Mouse (Mus musculus) erythroid progenitor cell, adult 5-6 weeks (primary cell): ENCODE data around the gene Ube2cbp. TPM values are rescaled to one million over a fixed set of nuclear protein-coding genes. Genes with fewer than 3 reads are reported as not detected.

Source experiments
- ATAC-seq: replicated peaks from 2 replicates; pipeline ENCODE4 v1.8.0; 2016; ENCODE audit warnings: moderate number of reproducible peaks, mild to moderate bottlenecking, moderate TSS enrichment, inconsistent platforms; ENCODE audit not compliant: poor library complexity, low FRiP score, severe bottlenecking
- total RNA-seq, 2 experiments: library from RNA; stranded (forward) in 1 of 2; stranded (reverse) in 1 of 2; fragments of 150-400 nt in 1 of 2; fragments of 186-747, 209-891 nt in 1 of 2; gene quantifications; 2 replicates each; pipeline versions ENCODE4 v1.2.3 to v1.2.4; 2015 to 2017; ENCODE audit warnings: low replicate concordance in 2 of 2

The Ube2cbp gene
- total RNA-seq, 2 experiments from 2014 or later = 3.4 TPM; not detected in 1

DNA sequence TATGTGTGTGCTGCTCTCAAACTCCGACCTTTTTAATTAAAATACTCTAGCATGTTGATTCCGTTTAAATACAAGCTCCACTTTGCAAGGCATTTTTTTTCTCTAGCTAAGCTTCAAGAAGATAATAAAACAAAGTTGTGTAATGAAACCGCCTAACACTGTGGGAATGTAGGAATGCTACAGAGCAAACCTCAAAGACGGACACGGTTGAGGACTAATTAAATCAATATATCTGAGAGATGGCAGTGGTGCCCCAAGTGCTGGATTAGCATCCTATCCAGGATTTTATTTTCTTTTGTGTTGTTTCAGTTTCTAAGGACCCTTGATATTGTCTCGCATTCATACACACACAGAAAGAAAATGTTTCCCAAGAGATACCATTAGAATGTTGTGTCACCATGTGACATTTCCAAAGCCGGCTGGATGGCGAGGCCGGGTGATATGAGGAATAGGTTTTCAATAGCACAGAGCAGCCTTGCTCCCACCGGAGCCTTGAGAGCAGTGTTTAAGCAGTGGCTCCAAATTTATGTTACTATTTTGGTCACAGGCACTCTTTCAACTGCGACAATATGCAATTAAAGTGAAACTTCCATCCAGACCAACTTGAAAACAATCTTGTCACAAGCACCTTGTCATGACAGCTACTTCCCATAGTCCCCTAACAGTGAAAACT lies 26.3 kb downstream of the Ube2cbp start:
- ATAC-seq = no peak

DNA sequence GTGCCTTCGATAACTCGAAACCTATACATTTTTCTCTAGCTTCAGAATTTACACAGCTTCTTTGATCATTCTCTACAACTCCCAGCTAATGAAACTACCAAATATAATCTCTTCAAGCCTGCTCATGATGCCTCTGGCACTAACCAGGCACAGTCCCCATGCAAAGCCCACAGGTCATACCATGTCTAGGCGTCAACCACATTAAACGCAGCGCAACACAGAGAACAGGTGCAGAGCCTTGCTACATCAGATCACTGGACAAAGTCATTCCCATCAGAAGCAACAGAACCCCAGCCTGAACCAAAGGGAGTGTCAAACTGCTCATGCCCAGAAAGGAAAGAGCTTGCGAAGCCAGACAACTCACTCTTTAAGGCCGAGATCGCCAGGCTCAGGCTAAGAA lies 28.1 kb downstream of the Ube2cbp start:
- ATAC-seq = no peak

DNA sequence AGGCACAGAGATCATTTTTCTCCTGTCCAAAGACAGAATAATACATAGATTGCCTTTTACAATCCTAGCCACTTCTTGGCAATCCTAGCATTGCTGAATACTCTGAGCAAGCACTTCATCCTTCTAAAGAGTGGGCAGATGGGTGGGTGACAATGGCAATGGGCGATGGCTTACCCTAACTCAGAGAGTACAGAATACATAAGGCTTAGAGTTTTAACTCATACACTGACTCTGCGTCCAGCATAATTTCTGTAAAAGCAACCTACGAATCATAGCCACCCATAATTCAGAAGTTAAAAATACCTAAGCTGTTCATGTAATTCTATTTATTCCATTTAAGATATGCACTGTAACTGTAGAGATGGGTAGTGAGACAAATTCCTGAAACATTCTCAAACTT lies 29.2 kb downstream of the Ube2cbp start:
- ATAC-seq = no peak

DNA sequence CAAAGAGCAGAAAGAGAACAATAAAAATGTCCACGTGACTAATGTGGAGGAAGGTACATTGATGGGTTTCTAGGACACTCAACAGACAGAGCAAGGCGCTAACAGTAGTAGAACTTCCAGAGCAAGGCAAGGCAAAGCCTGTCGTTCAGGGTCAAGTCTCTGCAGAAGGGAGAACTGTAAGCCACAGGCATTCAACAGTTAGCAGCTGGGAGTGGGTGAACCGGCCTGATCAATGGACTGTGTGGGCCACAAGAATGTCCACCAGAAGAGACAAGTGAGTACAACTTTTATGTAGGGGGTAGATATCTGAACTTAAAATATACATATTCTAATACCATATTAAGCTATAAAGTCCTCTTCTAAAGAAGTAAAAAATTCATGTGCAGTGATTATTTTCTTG lies 41.4 kb downstream of the Ube2cbp start:
- no peak for ATAC-seq

DNA sequence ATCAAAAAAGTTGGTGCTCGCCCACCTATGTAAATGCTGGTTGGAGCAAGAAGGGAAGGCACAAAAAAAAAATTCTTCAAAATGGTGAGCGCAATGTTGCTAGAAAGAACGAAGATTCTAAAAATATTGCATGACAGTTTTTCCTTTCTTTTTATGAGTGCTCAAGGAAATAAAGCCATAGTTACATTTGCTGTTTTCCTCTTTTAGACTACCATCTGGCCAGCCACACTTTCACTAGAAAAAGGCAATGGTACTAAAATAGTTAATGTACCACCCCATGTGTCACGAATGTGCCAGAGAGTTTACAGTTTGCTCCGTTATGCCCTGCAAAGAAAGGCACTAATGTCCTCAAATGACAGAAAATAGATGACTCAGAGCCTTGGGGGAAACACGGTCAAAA lies 45.4 kb downstream of the Ube2cbp start:
- no peak for ATAC-seq

DNA sequence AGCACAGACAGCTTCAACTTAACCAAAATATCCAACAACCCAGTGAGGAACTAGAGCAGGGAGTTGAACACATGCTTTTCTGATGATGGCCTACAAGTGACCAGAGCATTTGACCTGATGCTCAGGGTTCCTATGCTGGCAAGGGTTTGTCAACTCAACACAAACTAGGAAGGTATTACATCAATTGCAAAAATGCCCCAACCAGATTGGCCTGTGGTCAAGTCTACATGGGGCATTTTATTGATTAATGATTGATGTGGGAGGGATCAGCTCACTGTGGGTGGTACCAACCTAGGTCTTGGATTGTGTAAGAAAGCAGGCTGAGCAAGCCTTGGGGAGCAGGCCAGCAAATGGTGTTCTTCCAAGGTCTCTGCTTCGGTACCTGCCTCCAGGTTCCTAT lies 46.8 kb downstream of the Ube2cbp start:
- no peak for ATAC-seq

DNA sequence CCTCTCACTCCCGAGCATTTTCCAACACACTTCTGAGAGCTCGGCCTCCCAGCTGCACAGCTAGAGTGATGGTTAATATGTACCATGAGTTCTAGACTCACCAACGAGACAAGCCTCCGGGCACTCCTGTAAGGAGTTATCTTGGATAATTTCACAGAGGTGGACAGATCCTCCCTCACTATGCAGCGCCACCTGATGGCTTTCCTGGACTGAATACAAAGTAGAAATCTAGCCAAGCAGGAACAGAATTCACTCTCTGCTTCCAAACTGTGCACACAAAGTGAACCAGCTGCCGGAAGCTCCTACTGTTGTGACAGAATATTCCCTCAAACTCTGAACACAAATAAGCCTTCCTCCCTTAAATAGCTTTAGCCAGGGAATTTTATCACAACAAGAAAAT lies 69.0 kb downstream of the Ube2cbp start:
- ATAC-seq = no peak

DNA sequence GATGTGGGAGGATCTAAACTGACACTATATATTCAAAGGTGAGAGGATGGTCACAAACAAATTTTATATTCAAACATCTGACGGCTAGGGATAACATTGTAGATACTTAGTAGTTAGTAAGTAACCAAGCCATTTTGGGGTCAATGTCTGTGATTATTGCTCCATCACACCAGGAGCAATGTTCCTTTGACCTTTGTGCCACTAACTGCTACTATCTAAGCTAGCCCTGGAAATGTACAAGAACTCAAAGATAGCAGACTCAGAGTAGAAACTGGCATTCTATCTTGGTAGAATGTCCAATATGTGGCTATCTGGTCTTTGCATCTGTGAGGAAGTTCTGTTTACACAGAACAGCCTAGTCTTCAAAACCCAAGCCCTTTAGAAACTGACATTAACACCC lies 69.7 kb downstream of the Ube2cbp start:
- ATAC-seq = no peak

DNA sequence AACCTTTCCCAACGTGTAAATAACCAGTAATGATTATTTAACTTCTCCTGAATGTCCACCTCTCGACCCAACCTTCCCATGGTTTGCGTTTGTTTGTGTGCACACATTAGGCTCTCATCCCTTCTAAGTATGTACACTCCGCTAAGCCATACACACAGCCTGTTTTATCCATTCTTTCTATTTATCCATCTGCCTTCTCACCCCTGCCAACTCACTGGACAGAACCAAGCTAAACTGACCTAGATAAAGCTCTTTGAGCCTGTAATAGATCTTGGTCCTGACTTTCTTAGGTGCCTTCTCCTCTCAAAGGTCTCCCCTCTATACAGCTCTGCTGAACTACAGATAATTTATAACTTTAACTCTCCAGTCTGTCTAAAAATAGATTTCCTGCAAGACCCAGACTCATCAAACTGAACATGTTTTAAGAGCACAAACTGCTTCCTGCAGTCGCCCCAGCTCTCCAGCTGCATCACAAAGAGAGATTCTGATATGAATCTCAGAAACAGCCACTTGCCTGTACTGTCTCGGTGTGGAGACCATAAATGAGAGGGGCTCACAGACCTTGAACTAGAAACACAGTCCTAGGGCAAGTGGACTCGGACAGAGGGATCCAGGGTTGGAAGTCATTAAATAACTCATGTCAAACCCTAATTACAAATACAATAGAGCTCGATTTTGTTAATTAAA lies 71.0 kb downstream of the Ube2cbp start:
- ATAC-seq = no peak

DNA sequence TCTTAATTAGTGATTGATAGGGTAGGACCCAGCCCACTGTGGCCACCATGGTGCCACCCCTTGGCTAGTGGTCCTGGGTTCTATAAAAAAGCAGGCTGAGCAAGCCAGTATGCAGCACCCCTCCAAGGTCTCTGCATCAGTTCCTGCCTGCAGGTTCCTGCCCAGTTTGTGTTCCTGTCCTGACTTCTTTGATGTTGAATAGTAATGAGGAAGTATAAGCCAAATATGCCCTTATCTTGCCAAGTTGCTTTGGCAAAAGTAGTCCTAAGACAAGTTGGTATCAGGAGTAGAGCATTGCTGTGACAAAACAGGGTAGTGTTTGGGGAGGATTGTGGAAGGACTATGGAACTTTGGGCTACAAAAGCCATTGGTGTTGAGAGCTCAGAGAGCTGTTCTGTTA lies 73.3 kb downstream of the Ube2cbp start:
- no peak for ATAC-seq

DNA sequence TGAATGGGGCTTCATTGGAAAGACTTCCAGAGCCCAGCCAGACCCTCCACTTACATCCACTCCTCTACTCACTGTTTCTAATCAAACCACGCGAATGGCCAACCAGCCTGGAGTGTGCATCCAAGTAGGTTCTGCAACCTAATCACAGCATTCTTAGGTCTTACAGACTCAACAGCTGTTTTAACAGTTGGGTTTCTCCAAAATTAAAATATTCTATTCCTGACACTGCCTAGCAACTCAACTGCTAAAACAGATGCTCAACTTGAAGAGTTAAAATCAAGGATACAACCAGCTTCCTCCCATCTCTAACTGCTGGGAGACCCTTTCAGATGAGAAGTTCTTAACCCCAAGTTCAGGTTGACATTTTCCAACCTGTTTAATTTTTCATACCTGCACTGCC lies 74.0 kb downstream of the Ube2cbp start:
- ATAC-seq = no peak

DNA sequence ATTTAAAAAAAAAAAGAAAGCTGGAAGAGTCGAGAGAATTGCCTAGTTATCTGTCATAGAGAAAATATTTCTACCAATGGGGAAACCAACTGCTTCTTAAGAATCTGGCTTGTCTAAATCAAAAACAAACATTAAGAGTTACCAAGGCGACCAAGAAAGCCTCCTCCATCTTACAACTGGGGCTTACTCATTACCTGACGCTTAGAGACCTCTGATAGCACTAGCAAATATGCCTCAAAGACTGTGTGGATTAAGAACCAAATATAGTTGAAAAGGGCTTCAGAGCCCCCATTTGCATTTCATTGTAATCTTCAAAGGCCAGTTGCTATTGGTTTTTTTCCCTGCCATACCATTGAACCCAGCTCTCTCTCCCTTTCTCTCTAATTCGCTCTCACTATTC lies 76.2 kb downstream of the Ube2cbp start:
- ATAC-seq = no peak

DNA sequence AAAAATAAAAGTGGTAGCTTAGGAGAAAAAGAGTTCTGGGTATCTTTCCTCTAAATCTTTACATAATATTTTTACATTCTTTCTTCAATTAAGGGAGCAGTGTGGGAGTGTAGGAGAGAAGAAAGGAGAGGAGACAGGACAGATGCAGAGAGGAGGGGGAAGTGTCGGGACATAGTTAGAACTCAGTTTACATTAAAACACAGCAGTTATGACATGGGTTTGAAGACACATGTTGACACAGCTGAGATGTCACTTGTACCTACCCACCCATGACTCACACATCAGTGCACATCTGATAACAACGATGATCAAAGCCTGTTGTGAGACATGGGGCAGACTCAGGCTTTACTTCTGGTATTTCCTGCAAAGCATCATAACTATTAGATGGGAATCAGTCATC lies 87.8 kb downstream of the Ube2cbp start:
- no peak for ATAC-seq

DNA sequence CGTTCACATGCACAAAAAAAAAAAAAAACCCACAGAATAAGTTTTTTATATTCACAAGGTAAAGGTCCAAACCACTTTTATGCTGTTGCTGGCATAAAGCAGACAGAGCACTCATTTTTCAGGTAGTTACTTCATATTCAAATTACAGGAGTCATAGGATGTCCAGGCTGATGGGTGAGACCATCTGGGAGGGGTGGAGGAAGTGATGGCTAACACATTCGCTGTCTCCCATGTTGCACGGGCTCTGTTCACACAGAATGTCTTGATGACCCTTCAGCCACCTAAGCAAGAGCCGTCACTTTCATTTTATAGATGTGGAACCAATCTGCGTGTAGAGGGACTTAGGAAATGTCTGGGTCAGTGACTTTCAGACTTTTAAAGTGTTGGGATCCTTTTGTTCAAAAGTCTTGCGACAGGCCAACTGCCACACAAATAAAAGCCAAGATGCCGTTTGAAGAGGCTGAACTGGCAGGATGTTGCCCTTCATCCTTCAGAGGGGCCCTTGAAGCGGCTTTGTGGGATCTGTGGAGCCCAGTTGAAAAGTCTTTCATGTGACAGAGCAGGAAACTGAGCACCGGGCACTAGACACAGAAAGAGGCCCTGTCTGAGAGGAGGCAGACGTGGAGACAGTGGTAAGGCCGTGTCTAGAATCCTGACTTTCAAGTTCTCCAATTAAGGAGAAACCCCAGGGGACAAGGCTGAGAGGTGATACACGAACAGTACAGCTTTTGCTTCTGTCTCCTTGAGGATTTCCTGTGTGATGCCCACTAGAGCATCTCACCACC lies 91.8 kb downstream of the Ube2cbp start:
- no peak for ATAC-seq

DNA sequence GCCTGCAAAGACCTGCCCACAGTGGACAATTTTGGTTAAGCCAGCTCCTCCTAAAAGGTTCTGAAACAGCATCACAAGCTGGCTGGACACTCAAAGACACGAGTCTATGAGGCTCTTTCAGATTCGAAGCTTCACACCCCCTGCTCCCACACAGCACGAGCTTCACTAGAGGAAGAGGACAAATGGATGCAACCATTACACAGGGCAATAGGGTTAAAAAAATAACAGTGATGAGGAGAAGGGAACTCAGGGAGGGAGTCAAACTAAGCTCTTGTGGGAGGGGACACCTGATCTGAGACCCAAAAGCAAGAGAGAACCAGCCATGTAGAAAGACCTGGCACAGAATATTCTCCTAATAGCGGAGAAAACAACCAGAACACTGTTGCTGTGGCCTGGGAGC lies 95.5 kb downstream of the Ube2cbp start:
- no peak for ATAC-seq

DNA sequence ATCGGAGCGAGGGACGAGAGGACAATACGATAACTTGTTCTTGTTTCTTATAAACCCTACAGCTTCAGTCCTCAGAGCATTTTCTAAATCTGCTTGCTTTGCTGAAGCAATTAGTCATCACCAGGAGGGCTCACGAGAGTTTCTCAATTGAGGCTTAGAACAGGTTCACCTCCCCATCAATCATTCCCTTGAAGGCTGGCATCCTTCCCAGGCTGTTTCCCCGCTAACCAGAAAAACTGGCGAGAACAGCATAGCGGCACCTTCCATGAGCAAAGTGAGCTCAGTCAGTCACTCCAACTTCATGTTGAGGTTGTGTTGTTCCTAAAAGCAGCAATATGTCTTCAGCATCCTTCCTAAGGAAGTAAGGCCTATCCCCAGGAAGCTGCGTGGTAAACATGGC lies 104.2 kb downstream of the Ube2cbp start:
- ATAC-seq = no peak

DNA sequence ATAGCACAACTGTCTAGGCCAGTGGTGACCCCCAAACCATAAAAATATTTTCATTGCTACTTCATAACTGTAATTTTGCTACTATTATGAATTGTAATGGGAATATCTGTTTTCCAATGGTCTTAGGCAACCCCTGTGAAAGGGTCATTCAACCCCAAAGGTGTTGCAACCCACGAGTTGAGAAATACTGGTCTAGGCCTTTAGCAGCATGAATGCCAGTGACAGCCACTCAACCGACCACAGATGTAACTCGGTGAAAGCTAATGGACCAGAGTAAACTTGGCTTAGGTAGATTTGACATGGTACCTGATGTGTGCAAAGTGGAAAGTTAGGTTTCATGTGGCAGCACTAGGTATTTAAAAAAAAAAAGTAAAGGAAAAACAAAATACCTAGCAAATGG lies 108.9 kb downstream of the Ube2cbp start:
- ATAC-seq = no peak

DNA sequence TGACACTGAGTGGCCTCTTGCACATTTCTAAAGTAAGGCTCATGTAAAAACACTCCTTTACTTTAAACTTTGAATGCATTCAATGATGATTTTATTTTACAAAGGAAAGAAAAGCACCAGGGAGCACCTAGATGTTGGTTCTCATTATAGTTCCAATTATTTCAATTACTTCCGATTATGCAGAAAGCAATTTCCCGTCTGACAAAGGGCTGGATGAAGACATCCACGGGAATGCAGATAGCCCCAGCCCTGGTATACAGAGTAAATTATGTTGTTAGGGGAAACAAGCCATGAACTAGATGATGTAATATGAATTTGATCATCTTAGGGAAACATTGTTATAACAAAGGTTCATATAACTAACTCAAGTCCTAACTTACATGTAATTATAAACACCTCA lies 113.3 kb downstream of the Ube2cbp start:
- no peak for ATAC-seq

DNA sequence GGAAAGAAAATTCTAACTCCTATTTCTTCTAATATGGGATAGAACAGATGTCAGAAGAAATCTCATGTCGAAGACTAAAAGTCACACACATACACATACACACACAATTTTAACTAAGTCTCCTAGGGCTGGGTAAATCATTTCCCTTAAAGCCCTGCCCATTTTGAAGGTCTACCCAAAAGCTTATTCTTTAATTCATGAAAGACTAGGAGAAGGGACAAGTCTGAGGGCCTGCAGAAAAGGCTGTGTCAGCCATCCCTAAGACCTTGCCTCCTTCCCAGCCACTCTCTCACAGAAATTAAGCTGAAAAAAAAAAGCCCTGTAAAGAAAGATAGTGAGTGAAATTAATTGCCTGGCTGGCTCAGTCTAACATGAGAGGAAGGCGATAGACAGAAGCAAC lies 128.0 kb downstream of the Ube2cbp start:
- no peak for ATAC-seq

DNA sequence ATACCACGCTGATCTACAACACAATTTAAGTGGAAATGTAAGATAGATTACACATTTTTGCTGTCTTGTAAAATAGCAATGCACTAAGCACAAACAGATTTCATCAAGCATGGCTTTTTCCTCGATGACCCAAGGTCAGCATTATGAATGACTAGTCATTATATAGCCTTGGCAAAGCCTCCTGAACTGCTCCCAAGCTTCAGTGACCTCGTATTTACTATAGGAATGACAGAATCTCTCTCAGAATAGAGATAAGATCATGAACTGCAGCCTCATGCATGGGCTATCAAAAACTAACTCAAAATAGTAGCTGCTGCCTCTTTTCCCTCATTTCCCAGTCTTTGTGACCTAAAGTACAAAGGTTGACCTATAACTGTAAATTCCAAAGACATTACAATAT lies 128.4 kb downstream of the Ube2cbp start:
- ATAC-seq = no peak

DNA sequence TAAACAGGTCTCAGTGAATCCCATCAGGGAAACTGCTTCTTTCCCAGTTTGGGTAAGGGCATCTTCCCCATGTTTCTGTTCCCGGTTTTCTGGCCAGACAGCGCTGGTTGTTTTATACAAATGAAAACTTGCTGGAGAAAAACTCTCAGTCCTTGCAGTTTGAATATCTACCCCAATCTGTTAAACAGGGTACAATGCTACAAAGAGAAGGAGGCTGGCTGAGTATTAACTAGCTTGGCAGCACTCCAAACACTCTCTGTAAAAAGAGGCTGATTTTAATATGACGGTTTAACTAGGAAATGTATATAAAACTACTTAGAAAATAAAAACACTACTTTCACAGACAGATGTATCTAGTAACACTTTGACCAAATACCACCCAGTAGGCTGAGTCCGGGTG lies 129.2 kb downstream of the Ube2cbp start:
- no peak for ATAC-seq
